Mouse (Mus musculus): ENCODE measurements around the gene Nhp2. TPM values are rescaled to one million over a fixed set of nuclear protein-coding genes. Genes with fewer than 3 reads are reported as not detected.

The Nhp2 gene
- total and polyA plus RNA-seq, 2 experiments from 2014 or later = 60.3 to 88.4 TPM

DNA sequence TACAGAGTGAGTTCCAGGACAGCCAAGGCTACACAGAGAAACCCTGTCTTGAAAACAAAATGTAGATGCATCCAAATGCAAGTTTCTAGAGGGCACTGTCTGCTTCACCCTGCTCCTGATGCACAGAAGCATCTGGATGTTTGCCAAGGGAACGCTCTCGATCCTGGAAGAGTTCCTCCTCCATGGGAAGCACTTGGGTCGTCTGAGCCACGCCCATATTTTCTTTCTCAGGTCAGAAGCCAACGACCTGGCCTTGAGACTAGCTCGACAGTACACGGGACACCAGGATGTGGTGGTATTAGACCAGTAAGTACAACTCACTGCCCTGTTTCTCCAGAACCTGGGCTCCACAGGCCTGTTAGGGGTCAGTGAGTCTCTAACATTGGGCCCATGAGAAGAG, 28.4 kb upstream of the Nhp2 start:
- TF ChIP-seq CTCF (IDR thresholded peaks at IDR 0.05) = no peak
- no peak overlapping the region for H3K9ac ChIP-seq (replicated peaks; ENCODE audit: low read length, poor library complexity, severe bottlenecking)
- H3K27me3 ChIP-seq (ENCODE audit: insufficient read depth, low read length) = no peaks in the 10 kb centered on the region
- H3K9me3 ChIP-seq (ENCODE audit: low read length) = no peaks in the 10 kb centered on the region
- no peak overlapping the region for H3K27ac ChIP-seq (ENCODE audit: low read depth, low read length)
- DNase-seq (ENCODE audit: low spot score) = no peak
- ATAC-seq (ENCODE audit: low FRiP score) = no peak
- no peak overlapping the region for H3K4me2 ChIP-seq (ENCODE audit: low read depth, low read length, poor library complexity, severe bottlenecking)
- 84% methylated on average over 7 of the region's 7 CpGs for WGBS
- H3K36me3 ChIP-seq (ENCODE audit: insufficient read depth, low read length) = peaks cover 41% of the 10 kb centered on the region
- no peaks in the 10 kb centered on the region for H3K4me1 ChIP-seq (ENCODE audit: insufficient read depth, low read length)
- H3K4me3 ChIP-seq (ENCODE audit: low read depth, low read length) = no peak overlapping the region

DNA sequence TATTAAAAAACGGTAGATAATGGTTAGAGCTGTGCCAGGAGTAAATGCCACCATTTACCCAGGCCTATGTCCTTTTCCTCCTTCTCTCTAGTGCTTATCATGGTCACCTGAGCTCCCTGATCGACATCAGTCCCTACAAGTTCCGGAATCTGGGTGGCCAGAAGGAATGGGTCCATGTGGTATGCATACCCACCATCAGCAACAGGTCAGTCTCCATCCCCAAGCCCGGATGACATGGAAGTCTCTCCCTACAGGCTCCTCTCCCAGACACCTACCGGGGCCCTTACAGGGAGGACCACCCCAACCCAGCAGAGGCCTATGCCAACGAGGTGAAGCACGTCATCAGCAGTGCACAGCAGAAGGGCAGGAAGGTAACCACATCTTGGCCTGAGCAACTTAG, 27.6 kb upstream of the Nhp2 start:
- no peak for ATAC-seq (ENCODE audit: low FRiP score)
- no peak overlapping the region for H3K4me2 ChIP-seq (ENCODE audit: low read depth, low read length, poor library complexity, severe bottlenecking)

DNA sequence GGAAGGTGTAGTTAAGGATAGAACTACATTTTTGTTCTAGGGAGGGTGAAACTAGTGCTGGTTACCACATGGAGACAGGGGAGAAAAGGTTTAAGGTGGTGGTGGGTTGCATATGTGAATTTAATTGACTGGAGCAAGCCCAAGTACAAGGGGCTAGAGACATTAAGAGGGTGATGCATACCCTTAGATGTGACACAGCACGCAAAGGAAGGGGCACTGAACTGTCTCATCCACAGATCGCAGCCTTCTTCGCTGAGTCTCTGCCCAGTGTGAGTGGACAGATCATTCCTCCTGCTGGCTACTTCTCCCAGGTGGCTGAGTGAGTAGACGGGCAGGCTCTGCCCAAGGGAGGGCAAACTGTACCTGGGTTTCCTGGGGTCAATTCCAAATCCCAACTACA, 26.2 kb upstream of the Nhp2 start:
- H3K4me1 ChIP-seq (ENCODE audit: insufficient read depth, low read length) = no peaks in the 10 kb centered on the region
- peaks cover 42% of the 10 kb centered on the region for H3K36me3 ChIP-seq (ENCODE audit: insufficient read depth, low read length)
- H3K9ac ChIP-seq (replicated peaks; ENCODE audit: low read length, poor library complexity, severe bottlenecking) = no peak overlapping the region
- no peaks in the 10 kb centered on the region for H3K9me3 ChIP-seq (ENCODE audit: low read length)
- no peak overlapping the region for H3K4me2 ChIP-seq (ENCODE audit: low read depth, low read length, poor library complexity, severe bottlenecking)
- ATAC-seq (ENCODE audit: low FRiP score) (no peak), DNase-seq (ENCODE audit: low spot score) (no peak)
- H3K4me3 ChIP-seq (ENCODE audit: low read depth, low read length) = no peak overlapping the region
- H3K27me3 ChIP-seq (ENCODE audit: insufficient read depth, low read length) = no peaks in the 10 kb centered on the region
- 87% methylated on average over 4 of the region's 4 CpGs for WGBS
- TF ChIP-seq CTCF (IDR thresholded peaks at IDR 0.05) = no peak
- no peak overlapping the region for H3K27ac ChIP-seq (ENCODE audit: low read depth, low read length)

More for the DNA sequence above, 27.6 kb upstream of the Nhp2 start:
- H3K4me1 ChIP-seq (ENCODE audit: insufficient read depth, low read length) = no peaks in the 10 kb centered on the region
- no peak for DNase-seq (ENCODE audit: low spot score)
- no peaks in the 10 kb centered on the region for H3K27me3 ChIP-seq (ENCODE audit: insufficient read depth, low read length)
- H3K9me3 ChIP-seq (ENCODE audit: low read length) = no peaks in the 10 kb centered on the region
- H3K4me3 ChIP-seq (ENCODE audit: low read depth, low read length) = no peak overlapping the region
- no peak for TF ChIP-seq CTCF (IDR thresholded peaks at IDR 0.05)
- no peak overlapping the region for H3K9ac ChIP-seq (replicated peaks; ENCODE audit: low read length, poor library complexity, severe bottlenecking)
- H3K36me3 ChIP-seq (ENCODE audit: insufficient read depth, low read length) = peaks cover 41% of the 10 kb centered on the region
- WGBS = 94% methylated on average over 7 of the region's 7 CpGs
- no peak overlapping the region for H3K27ac ChIP-seq (ENCODE audit: low read depth, low read length)

DNA sequence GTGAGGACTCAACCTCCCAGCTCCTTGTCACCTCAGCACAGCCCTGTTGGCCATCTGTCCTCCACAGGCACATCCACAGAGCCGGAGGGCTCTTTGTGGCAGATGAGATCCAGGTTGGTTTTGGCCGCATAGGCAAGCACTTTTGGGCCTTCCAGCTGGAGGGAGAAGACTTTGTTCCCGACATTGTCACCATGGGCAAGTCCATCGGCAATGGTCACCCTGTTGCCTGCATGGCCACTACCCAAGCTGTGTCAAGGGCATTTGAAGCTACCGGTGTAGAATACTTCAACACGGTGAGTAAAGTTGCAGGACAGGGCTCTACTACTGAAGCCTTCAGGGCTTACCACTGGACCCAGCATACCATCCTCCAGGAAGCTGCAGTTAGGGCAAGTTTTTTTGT, 25.7 kb upstream of the Nhp2 start:
- Histone ChIP-seq H3K4me3 (ENCODE audit: low read depth, low read length) (no peak overlapping the region), H3K9me3 (ENCODE audit: low read length) (no peaks in the 10 kb centered on the region), H3K4me1 (ENCODE audit: insufficient read depth, low read length) (no peaks in the 10 kb centered on the region), H3K9ac (replicated peaks; ENCODE audit: low read length, poor library complexity, severe bottlenecking) (no peak overlapping the region), H3K27me3 (ENCODE audit: insufficient read depth, low read length) (no peaks in the 10 kb centered on the region), H3K4me2 (ENCODE audit: low read depth, low read length, poor library complexity, severe bottlenecking) (no peak overlapping the region), H3K36me3 (ENCODE audit: insufficient read depth, low read length) (peaks cover 47% of the 10 kb centered on the region), H3K27ac (ENCODE audit: low read depth, low read length) (no peak overlapping the region)
- TF ChIP-seq CTCF (IDR thresholded peaks at IDR 0.05) = no peak
- DNase-seq (ENCODE audit: low spot score) = no peak
- 92% methylated on average over 6 of the region's 6 CpGs for WGBS
- no peak for ATAC-seq (ENCODE audit: low FRiP score)

DNA sequence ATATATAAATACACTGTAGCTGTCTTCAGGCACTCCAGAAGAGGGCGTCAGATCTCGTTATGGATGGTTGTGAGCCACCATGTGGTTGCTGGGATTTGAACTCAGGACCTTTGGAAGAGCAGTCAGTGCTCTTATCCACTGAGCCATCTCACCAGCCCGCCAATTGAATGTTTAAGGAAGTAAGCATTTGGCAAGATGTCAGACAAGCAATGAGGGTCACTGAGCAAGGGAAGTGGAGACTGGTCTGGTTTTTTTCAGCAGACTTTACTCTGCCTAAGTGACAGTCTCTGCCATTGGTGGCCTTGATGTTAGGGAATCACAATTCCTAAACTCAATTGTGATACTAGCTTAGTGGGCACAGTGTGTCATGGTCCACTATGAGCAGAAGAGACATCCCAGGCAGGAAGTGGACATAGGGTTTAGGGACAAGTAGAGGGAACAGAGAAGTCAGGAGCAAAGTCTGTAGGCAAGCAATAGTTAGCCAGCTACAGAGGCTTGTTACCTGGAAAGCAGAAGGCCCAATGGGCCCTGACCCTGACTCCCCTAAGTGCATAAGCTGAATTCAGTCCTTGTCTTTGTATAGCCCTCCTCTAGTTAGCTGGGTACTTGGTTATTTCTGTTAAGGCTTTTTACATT, 24.7 kb upstream of the Nhp2 start:
- no peak for ATAC-seq (ENCODE audit: low FRiP score)
- TF ChIP-seq CTCF (IDR thresholded peaks at IDR 0.05) = no peak
- no peak overlapping the region for H3K4me3 ChIP-seq (ENCODE audit: low read depth, low read length)
- no peak overlapping the region for H3K4me2 ChIP-seq (ENCODE audit: low read depth, low read length, poor library complexity, severe bottlenecking)
- 77% methylated on average over 3 of the region's 3 CpGs for WGBS
- H3K9me3 ChIP-seq (ENCODE audit: low read length) = no peaks in the 10 kb centered on the region
- no peak overlapping the region for H3K27ac ChIP-seq (ENCODE audit: low read depth, low read length)
- no peak overlapping the region for H3K9ac ChIP-seq (replicated peaks; ENCODE audit: low read length, poor library complexity, severe bottlenecking)
- H3K36me3 ChIP-seq (ENCODE audit: insufficient read depth, low read length) = peaks cover 56% of the 10 kb centered on the region
- no peaks in the 10 kb centered on the region for H3K27me3 ChIP-seq (ENCODE audit: insufficient read depth, low read length)
- no peaks in the 10 kb centered on the region for H3K4me1 ChIP-seq (ENCODE audit: insufficient read depth, low read length)
- DNase-seq (ENCODE audit: low spot score) = no peak

DNA sequence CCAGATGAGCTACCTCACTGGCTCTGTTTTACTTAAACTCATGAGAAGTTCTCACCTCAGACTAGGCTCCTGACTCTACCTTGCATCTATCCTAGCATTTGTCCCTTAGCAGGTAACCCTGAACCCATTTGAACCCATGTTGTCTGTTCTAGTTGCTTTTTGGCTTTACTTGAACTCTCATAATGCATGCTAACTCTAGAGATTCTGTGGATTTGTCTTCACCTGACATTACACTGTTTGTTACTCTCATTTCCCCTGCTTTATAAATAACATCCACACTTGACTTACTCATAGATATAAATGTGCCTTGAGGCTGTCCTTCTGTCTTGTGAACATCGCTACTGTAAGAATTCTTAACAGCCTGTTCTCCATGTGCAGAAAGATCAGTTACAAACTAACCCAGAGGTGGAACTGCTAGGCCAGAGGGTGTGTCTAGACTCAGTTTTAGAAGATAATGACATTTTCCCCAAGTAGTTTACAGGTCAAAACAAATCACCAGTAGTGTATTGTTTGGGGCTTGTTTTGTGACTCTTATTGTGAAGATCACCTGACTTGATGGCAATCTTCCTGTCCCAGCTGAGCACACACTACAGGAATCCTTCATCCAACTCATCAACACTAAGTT, 24.0 kb upstream of the Nhp2 start:
- Histone ChIP-seq H3K36me3 (ENCODE audit: insufficient read depth, low read length) (peaks cover 63% of the 10 kb centered on the region), H3K4me1 (ENCODE audit: insufficient read depth, low read length) (no peaks in the 10 kb centered on the region), H3K4me2 (ENCODE audit: low read depth, low read length, poor library complexity, severe bottlenecking) (no peak overlapping the region), H3K27ac (ENCODE audit: low read depth, low read length) (no peak overlapping the region), H3K4me3 (ENCODE audit: low read depth, low read length) (no peak overlapping the region), H3K27me3 (ENCODE audit: insufficient read depth, low read length) (no peaks in the 10 kb centered on the region), H3K9ac (replicated peaks; ENCODE audit: low read length, poor library complexity, severe bottlenecking) (no peak overlapping the region), H3K9me3 (ENCODE audit: low read length) (no peaks in the 10 kb centered on the region)
- no peak for TF ChIP-seq CTCF (IDR thresholded peaks at IDR 0.05)
- 85% methylated on average over 1 of the region's 1 CpGs for WGBS
- no peak for DNase-seq (ENCODE audit: low spot score)
- ATAC-seq (ENCODE audit: low FRiP score) = no peak

Measured in midbrain, postnatal 0 days (tissue).